Mouse (Mus musculus): Measurements from ENCODE around the gene Pitpnb.

Gene Pitpnb

GRCm38 (mm10) chr5:111344721-111345400, 14.3 kb downstream of the Pitpnb start:
- DNase-seq (ENCODE audit: low spot score), result no peak

DNA sequence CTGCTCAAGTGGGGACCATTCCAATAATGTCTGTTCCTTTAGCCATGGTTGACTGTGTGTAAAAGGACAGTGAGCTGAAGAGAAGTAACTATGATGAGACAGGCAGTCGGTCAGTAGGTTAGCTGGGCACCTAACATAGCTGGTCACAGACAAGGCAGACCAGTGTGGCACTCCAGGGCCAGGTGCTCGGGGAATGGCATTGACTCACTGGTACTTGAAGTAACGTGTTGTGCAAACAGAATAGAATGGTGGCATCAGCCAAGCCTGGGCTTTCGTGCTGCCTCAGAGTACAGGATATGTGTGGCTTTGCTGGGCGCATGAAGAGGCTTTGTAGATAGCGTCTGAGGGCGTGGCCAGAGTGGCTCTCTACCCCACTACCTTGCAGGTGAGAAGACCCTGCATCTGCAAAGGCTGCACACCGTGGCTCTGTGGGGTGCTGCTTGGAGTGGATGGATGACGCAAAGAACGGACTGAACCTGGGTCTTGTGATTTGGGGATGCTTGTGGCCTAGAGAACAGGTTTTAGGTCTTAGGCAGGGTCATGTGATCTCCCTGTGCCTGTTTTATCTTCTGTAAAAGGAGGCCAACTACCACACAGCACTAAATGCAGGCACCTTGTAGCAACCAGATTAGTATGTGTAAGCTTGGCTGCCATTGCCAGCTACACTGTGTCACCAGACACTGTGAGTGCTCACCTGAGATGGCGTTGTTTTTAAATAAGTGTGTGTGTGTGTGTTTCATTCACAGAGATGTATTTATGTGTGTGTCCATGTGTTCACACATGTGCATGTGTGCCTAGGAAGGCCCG, 26.5 kb downstream of the Pitpnb start:
- DNase-seq (ENCODE audit: low spot score), result no peak

DNA sequence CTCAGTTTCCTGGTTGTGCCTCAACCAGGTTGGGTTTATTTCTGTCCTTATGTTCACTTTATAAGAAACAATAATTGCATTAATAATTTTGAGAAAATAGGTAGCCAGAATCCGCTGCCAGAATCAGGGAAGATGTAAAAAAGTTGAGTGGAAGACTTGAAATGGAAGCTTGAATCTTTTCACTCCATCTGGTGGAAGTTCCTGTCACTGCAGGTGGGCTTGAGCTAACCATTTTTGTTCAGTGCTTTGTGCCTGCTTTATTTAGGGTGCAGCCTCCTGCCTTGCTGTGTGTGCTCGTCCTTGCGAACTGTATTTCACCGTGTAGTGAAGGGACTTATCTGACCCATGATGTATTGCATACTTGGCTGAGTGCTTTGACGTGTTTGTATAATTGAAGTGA, 30.0 kb downstream of the Pitpnb start:
- no peak for DNase-seq (ENCODE audit: low spot score)

DNA sequence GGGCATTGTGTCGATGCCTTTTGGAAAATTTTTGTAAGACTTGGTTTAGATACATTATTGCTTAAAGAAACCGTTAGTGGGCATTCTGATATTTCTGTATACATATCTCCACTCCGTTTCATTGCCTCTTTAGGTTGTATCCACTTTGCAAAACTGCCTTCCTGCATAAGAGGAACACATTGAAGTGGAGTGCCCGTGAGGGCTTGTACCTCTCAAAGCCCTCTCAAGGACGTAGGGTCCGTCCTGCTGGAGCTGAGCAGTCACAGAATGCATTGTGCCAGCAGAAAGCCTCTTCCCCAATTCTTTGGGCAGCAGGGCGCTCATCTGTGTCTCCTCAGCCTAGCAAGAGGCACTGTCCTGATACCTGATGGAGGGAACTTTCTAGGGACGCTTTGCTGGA, 30.5 kb downstream of the Pitpnb start:
- DNase-seq (ENCODE audit: low spot score), result no peak

- no peak for DNase-seq (ENCODE audit: low spot score)
These were observed 31.3 kb downstream of the Pitpnb start for GRCm38 (mm10) chr5:111361846-111362245.

DNA sequence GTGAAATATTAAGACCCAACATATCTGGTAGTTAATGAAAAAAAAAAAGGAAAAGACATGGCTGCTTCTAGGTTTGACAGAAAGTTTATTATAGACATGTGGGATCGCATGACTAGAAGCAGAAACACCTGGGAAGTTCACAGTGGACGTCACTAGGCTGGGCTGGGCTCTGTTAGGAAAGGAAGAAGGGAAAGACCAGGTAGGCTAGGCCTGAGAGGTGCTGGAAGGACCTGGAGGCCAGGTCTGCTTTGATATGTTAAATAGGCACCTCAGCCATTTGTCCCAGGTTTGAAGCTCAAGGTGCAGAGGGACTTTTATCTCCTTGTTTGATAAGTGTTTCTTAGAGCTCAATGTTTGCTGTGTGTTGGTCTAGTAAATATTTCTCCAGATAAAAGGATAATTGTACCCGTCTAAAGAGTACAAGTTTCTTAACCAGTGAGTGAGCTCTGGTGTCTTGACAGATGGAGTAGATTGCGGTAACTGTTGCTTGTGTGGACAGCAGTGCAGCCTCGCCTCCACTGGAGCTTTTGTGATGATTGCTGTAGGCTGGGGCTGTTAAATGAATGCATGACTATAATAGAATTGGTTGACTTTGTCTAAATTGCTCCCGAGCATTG, 33.0 kb downstream of the Pitpnb start:
- no peak for DNase-seq (ENCODE audit: low spot score)

DNA sequence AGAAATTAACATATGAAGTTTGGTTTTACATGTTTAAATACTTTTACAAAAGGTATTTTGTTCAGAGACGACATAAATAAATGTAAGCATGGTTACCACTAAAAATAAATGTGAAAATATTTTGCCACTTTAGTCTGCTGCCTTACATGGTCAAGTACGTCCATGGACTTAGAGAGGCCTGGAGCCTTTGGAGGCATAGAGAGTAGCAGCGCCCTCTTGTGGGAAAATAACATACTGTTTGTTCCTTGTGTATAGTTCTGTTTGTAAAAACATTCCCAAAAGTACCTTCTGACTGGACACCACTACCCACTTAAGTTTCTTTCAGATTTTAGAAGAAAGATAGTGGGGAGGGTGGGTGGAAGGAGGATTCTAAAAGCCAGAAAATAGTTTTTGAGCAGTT, 34.0 kb downstream of the Pitpnb start:
- no peak for DNase-seq (ENCODE audit: low spot score)

GRCm38 (mm10) chr5:111366140-111366539, 35.6 kb downstream of the Pitpnb start:
- DNase-seq (ENCODE audit: low spot score), result no peak

GRCm38 (mm10) chr5:111367937-111368517, 37.5 kb downstream of the Pitpnb start:
- no peak for DNase-seq (ENCODE audit: low spot score)

DNA sequence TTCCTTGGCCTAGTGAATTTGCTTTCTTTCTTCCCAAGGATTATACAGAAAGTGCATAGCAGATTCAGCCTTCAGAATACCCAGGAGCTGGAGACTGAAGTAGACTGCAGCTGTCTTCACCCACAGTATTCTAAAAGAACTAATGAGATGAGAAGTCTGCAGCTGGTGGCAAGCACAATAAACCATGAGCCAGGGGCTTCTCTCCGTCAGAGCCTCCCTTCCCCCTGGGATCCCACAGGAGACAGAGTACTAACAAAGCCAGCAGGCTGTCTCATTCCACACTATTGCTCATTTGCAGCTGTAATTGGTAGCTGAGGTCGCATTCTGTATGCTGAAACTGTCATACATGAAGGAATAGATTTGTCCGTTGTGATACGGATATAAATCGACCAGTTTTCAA, 38.0 kb downstream of the Pitpnb start:
- DNase-seq (ENCODE audit: low spot score), result no peak

DNA sequence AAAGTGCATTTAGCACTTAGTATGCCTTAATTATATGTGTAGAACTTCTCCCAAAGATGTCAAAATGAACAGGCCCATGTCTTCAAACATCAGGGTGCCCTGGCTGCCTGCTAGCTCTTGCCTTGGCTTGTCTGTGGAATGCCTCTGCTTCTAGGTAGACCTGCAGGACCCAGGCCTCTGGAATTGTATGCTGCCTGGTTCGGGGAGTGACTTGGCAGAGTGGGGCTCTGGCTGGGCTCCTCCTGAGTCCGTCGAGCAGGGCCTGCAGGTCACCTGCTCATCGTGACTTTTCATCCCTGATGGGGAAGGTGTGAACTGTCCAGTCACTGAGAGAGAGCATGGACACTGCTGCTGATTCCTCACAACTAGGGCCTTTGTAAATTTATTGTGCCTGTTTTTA, 45.1 kb downstream of the Pitpnb start:
- no peak for DNase-seq (ENCODE audit: low spot score)

DNA sequence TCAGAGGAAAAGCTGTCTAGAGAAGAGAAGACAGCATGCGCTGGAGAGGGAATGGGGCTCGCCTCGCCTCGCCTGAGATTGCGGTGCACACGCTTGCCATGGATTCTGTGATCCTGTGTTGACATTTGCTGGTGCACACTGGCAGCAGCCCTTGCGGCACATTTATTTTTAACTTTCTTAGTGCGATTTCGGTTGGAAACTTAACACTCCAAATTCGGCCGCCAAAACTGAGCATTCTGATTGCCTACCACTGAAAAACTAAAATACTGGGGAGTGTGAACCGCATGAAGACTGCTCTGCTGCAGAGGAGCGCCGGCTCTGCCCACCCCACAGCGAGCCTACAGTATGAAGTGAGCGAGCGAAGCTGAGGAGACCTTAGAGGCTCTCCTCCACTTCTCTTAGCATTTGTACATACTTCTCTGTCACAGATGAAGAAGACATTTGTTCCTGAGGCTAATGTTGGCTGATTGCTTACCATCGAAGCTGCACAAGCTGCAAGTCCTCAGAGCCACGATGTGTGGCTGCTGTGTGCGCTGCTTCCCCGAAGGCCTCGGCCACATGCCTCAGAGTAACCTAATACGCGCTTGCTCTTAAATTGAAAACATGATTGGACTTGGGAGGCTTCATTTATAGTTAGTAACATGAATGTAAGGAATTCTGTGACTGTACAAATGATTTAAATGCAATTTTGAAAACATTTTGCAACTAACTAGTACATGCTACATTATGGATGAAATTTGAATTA, 45.9 kb downstream of the Pitpnb start:
- DNase-seq (ENCODE audit: low spot score), result no peak

- DNase-seq (ENCODE audit: low spot score), result no peak
These were observed 47.8 kb downstream of the Pitpnb start for GRCm38 (mm10) chr5:111378126-111378993.

GRCm38 (mm10) chr5:111383335-111383734, 52.8 kb downstream of the Pitpnb start:
- no peak for DNase-seq (ENCODE audit: low spot score)

DNA sequence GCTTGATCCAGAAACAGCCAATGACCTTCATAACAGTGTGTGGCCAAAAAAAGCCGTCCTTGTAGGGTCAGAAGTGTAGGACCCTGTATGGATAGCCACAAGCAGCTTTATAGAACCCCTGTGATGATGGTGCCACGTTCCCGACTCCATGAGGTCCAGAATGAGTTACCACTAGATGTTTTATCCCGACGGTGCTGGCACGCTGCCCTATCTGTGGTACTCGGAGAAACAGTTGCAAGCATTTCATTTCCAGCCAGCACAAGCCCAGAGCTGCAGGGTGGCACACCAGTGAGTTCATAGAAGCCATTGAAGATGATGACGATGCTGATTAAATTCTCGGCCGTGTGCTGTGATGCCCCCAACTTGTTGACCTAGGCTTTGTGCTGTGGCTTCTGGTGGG, 60.3 kb downstream of the Pitpnb start:
- no peak for DNase-seq (ENCODE audit: low spot score)

DNA sequence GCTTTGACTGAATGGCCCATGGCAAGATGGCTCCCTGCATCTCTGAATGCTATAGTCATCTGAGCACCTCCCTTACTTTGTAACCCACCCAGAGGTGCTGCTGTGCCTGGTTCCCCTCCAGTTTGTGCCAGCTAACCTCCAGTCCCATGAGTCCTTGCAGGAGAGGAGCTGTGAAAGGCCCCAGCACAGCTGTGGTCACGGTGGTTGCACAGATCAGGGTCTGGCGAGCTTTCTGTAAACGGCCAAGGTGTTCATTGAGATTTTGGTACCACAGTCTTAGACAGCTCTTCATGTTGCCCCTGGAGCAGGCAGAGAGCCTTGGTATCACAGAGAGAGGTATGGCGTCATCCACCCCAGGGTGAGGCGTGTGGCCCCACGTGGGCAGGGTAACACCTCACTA, 60.9 kb downstream of the Pitpnb start:
- DNase-seq (ENCODE audit: low spot score), result no peak

DNA sequence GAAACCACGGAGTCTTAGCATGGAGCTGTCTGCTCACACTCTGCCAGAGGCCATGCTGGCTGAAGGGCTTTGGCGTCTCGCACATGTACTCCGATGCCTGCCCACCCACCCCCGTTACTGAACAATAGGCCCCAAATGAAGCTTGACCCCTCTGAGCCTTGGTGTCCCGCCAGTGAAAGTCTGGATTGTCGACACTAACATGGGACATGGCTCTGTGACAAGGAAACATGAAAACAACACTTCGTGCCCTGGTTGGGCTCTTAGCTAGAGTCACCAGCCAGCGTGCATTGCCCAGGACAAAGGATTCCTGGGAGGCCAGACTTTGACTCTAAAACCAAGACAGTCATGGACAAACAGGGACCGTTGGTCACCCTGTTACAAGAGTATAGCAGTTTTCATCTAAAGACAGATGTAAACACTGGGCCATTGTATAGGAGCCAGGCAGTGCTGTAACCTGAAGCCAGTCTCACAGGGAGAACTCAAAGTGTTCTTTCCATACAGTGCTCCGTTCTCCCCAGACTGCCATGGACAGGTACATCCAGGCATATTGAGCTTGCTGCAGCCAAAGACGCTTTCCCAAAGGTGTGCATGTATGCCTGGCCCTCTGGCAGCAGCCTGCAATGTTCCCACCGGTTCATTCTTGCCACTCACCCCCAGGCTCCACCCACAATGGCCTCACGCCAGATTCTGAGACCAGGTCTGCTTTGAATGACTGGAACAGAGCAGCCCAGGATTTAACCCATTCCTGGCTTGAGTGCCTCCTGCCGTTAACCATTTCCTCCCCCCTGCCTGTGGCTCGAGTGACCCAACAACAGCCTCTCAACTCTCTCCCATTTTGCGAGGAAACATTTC, 63.0 kb downstream of the Pitpnb start:
- DNase-seq (ENCODE audit: low spot score), result peak; percentile 41

- DNase-seq (ENCODE audit: low spot score), result no peak
These were observed 63.9 kb downstream of the Pitpnb start for GRCm38 (mm10) chr5:111394198-111395053.

GRCm38 (mm10) chr5:111395771-111396170, 65.2 kb downstream of the Pitpnb start:
- no peak for DNase-seq (ENCODE audit: low spot score)

All from testis, postnatal 14 days (tissue).